Mouse (Mus musculus) right cerebral cortex, postnatal 10 days (tissue): Measurements from ENCODE around the gene Wnt5a.

Experiments used
- DNase-seq, 2 experiments: peaks; one replicate each; pipeline ENCODE4 v3.0.0; 2021; ENCODE audit warnings: low spot score in 2 of 2

Wnt5a gene

DNA sequence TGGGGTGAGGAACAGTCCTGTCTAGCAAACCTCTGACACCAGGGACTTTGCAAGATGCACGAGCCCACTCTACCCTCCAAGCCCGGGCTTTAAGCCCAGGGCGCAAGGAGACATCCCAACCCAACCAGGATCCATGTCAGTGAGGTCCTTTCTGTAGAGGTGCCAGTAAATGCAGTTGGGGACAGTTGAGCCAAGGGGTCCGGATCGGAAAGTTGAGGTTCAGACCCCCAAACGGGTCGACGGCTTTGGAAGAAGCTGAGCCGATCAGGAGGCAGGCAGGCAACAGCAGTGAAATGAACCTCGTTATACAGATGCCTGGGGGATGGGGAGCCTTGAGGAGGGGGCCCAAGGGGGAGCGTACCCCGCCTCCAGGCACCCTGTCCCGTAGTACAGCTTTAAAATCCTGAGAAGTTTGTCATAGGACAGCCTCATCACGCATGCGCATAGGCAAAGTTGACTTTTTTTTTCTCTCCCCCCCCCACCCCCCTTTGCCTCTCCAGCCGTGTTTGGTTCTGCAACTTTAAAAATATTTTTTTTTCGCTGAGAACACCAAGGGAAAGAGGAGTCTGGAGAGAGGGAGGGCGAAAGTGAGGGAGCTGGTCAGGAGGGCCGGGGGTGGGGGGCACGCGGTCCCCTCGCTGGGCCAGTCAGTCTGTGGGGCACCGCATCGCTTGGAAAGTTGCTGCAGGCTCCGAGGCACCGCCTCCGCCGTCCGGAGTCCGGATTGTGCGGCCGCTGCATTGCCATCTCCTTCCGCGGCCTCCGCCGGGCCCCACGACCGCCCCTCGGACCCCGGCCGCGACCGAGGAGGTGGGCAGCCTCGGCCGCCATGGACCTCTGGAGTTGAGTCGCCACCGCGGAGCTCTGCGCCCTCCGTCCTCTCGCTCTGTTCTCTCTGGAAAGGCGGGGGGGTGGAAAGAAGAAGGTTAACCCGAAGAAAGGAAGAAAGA, at the start of gene Wnt5a:
Gene Wnt5a, plus strand, starts transcription at position 650 of the 950 bp plus-strand sequence.
- peak; percentile 35 to 46 for DNase-seq

DNA sequence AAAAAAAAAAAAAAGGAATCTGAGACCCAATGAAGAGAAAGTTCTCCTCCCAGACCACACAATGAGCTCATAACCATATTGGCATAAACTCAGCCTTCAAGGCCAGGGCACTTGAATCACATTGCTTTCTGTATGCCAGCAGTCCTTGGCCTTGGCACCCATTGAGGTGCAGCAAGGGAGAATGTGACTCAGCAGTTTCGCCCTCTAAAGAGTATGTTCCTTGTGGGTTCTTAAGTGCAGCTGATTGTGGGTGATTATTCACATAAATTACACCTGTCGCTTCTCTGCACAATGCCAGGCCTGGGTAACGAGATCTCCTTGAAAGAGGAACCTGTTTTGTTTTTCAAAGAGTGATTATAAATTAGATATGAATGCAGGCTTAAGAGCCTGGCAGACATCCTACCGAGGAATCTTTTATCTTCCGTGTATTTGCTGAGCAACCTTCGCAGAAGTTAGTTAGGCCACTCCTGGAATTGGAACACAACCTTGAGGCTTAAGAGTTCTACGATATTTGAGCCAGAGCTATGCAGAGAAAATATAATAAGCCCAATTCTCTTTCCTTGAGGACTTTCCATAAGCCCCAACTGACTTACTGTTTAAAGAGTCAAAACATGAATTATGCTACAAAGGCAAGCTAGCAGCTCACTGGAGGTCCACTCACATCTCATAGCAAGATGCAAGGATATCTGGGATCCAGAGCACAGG, 48.0 kb upstream of the Wnt5a start:
- DNase-seq, result no peak

DNA sequence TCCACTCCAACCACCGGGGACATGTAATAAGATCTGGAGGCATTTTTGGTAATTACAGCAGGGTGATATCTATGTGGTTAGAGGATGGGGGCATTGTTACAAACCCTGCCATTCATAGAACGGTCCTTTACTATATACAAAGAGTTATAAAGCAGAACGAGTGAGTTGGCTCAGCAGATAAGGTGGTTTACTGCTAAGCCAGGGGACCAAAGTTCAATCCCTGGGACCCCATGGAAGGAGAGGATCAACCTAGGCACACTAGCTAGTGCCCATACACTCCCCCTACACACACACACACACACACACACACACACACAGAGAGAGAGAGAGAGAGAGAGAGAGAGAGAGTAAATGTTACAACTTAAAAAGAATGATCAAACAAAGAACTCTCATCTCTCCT, 47.1 kb upstream of the Wnt5a start:
- no peak for DNase-seq

DNA sequence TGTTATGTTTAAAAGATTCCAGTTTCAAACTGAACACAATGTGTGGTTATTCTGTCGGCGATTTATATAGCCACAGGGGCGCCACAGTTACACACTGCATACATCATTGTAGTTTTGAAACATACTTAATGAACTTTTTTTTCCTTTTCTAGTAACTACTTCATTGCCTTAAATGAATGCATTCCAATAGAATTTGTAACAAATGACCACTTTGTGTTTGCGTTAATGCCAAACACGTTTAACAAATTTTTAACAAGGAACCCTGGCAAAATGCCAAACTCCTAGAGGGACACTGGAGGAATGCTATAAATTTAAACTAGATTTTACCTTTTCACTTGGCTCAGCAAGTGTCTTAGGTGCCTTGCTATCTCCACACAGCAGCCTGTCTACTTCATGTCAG, 36.6 kb upstream of the Wnt5a start:
- no peak for DNase-seq

DNA sequence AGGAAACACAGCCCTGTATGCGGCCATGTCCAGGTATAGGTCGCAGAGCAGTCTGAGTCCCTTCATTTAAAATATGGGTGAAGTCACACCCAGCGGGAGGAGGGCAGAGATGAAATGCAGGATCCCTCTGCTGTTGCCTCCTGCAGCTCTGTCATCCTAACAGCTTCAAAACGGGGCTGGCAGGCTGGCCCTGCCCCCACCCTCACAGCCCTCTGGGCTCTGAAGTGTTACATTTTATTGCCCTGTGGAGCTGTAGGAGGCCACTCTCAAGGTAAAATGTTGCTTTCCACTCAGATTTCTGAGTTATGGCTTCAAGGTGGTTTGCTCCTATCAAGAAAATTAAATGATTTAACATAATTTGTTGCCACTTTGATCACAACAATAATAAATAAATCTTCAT, 34.9 kb upstream of the Wnt5a start:
- DNase-seq, result no peak

DNA sequence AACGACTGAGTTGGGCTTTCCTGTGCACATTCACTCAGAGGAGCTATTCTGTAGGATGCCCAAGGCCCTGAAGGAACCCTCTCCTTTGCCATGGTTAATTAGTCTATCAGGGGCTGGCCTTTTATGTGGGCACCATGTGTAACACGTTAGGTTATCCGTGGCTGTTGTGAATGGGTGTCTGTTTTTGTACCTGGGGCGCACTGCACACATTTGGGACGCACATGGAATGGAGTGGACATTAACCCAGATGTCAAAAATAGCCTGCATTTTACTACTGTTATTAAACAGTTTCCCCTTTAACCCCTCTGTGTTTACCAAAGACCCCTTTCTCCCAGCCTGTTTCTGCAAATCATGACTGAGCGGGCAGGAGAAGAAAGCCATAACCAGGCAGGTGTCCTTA, 34.3 kb upstream of the Wnt5a start:
- DNase-seq, result no peak

DNA sequence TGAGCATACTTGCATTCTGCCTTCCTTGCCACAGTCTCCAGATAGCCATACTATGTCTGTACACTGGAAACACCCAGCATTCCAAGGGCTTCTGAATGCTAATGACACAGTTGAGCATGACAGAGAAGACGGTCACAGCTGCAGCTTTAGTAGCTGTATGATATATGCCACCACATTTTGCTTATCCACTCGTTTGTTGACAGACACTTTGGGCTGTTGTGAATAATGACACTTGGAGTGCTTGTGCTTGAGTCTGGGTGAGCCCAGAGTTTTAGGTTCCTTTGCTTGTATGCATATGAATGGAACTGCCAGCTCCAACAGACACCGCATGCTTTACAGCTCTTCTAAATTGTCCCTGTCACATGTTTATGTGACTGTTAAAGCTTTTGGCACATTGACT, 29.5 kb upstream of the Wnt5a start:
- no peak for DNase-seq

DNA sequence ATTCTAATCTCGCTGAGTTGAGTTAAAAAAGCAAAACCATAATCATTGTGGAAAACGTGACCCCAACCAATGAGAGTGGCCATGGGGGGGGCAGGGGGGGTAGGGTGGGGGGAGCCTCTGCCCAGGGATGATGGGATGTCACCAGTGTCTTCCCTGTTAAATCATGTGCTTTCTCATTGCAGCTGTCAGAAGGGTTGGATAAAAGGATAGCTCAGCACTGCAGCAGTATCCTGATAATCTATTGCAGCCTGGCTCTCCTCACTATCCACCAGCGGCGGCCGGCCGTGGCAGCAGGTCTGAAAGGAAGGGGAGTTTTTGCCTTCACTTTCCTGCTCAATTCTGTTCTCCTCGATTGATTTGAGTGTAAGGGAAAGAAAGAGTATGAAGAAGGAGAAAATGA, 29.1 kb upstream of the Wnt5a start:
- DNase-seq, result no peak

DNA sequence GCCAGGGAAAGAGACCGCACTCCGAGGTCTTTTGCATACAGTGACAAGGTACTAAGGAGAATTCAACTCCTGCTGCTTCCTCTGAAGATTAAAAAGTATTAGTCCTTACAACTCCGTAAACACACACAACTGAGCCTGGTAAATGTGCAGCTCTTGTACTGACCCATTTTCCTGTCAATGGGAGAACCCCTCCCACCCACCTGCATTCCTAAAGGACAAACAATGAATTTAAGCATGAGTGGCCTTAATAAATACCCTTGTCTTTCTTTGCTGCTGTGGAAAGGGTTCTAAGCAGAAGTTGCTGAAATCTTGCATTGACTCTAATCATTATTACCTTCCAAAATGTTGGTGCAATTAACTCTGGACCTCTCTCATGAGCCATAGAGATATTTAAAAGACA, 27.8 kb upstream of the Wnt5a start:
- no peak for DNase-seq

DNA sequence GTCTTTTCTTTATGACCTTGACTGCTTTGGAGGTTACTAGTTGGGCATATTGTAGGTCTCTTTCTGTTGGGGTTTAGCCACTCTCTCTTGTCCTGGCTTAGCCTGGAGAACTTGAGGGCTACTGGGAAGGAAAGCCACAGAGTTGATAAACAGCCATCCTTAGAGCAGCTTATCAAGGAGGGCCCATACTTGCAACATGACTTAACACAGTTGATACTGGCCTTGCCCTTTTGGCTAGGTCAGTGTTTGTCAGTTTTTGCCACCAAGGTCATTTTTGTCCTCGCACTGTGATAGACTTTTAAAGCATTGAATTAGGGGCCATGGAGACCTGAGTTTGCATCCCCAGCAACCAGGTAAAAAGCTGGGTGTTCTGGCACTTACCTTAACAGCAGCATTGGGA, 23.7 kb upstream of the Wnt5a start:
- no peak for DNase-seq

DNA sequence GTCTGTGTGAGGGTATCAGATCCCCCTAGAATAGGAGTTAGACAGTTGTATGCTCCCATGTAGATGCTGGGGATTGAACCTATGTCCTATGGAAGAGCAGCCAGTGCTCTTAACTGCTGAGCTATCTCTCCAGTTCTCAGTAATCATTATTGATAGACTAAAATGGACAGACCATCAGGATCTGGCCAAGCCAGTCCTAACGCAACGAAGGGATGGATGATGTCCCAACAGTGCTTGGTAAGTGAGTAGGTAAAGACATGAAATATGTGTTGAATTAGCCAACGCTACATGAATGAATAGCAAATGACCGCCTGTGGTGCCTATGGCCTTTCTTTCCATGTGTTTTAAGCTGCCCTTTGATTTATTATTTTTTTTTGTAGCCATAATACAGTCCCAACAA, 10.7 kb upstream of the Wnt5a start:
- no peak for DNase-seq

DNA sequence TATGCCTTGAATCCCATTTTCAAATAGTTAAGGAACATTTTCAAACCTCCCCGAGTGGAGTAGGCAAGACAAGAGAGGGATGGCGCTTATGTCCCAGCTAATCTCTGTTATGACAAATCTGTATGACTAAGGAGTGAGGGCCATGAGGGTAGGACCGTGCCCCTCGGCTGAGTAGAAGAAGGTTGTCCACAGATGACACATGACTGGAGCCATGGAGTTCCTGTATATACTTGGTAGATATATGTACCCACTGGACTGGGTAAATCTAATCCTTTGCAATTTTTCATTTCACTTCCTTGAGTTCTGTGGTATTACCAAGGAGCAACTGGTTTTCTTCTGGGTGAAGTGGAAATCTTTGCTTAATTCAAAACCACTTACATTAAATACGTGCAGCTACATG, 10.3 kb upstream of the Wnt5a start:
- no peak for DNase-seq

DNA sequence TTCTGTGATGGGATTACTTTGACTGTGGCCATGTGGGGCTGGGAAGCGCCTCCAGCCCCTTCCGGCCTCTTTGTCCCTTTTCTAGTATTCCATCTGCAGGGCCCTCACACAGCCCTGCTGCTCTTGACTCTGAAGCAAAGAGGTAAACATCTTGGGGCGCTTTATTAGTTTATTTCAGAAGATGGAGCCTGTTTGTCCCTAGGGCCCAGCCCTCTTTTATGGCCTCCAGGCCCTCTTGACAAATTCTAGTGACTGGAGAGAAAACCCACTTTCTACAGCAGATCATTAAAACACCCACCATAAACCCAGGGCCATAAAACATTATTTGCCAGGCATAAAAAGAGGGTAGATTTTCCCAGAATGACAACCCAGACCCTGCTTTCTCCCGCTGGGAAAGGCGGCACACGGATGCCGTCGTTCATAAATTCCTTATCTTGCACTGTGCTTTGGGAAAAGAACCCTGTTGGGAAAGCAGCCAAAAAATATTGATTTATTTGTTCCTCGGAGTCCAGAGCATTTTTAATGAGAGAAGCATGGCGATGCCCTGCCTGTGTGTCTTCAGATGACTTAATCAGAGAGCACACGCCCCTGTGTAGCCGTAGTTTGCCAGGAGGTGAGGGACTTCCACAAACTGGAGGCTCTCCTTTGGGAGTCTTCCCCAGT, 3.2 kb upstream of the Wnt5a start:
- no peak for DNase-seq

DNA sequence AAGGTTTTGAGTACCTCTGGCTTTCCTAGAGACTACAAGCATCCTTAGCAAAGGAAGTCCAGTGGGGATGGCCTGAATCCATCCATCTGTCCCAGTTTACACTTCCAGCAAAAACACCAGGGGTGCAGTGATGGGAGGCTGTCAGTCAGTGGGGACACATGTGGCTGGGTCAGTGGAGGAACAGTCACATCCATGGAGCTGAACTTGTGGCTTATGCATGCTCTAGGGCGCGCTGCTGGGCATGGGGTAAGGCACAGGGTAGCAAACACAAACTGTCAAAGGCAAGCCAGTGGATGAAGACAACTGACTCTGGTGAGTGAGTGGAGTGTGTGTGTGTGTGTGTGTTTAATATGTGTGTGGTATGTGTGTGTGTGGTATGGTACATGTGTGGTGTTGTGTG, 1.3 kb upstream of the Wnt5a start:
- DNase-seq, result no peak

DNA sequence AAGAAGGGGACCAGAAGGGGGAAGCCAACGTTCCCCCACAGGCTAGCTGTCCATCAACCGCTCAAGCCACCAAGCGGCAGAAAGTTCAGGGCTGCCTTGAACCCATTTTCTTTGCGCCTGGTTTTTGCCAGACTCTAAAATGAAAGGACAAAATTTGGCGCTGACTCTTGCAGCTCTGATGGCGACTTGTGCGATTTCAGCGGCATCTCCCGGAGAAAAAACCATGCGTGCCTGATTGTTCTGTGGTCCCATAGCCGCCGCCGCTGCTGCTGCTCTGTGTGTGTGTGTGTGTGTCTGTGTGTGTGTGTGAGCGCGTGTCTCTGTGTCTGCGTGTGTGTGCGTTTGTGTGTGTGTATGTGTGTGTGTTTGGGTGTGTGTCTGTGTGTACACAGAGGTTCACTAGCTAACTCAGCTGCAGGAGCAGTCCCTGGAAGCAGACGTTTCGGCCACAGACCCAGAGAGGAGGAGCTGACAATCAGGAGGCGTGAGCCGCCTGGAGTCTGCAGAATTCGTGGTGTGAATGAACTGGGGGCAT, 568 bp downstream of the Wnt5a start:
- peak; percentile 50 to 59 for DNase-seq

DNA sequence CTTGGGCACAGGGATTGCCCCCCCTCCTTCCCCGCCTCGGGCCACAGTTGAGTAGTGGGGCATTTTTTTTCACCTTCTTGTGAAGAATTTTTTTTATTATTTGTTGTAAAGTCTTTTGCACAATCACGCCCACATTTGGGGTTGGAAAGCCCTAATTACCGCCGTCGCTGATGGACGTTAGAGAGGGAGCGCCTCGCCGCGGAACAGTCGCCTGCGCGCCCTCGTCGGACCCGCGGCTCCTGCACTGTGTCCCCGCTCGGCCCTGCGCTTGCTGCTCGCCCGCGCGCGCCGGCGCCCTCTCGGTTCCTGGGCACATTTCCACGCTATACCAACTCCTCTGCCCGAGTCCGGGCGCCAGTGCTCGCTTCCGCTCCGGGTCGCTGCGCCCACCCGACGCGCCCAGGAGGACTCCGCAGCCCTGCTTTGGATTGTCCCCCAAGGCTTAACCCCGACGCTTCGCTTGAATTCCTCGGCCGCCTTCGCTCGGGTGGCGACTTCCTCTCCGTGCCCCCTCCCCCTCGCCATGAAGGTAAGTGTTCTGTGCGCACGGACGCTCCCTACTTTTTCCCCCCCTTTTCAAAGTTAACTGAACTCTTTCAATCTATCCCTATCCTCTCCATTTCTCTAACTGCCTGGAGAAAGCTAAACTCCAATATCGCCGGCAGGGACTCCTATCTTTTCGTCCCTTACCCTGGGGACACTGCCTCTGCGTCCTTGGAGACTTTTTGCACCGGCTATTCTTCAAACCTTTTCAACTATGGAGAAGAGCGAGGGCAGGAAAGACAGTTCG, 1.2 kb downstream of the Wnt5a start:
- peak; percentile 35 to 39 for DNase-seq

DNA sequence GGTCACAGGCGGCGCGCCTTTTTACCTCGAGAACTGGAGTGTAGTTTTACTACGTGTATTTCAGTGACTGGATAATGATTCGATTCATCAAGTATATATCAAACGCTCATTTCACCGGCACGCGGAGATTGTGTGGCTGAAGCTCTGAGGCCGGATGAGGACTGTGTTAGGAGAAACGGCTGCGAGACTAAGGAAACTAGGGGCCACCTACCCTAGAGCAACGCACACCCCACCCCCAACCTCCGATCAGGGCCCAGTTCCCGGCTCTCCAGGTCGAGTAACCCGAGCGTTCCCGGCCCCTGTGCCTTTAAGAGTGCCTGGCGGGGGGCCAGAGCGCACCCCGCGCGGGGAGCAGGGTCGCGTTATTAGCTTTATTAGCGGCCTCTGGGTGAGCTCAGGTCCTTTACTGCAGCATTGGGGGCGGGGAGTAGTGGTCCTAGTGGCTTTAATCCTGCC, 1.9 kb downstream of the Wnt5a start:
- DNase-seq, result peak; percentile 36 to 46

DNA sequence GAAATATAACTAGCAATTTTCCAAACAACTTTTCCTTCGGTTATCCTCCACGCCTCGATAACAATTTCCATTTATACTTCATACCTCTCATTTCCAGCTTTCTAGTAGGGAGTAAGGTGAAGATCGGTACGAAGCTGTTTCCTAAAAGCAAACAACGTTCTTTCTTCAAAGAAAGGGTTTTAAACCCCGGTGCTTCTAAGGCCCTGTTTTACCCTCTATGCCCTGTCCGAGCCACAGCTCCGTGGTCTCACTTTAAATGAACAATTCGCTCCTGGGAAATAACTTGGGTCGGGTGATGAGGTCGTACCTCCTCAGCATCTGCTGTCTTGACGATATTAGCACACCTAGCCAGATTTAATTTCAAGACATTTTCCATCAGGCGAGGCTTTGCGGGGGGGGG, 2.5 kb downstream of the Wnt5a start:
- no peak for DNase-seq

DNA sequence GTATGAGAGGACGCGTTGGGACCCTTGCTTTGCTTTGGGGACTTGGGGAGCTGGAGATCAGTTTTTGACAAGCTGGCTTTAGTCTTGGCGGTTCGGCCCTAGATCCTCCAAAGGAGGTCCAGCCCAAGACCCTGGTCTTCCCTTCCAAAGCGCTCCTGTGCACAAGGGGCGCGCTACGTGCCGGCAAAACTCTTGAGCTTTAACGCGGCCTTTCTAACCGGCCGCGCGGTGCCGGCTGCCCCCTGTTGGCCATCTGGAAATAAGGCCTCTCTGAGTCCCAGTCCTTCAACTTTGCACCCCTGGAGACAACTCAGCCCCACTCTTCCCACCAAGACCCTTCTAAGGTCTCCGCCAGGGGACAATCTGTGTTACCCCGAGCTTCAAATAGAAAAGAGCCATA, 2.9 kb downstream of the Wnt5a start:
- DNase-seq, result peak; percentile 65 to 80

DNA sequence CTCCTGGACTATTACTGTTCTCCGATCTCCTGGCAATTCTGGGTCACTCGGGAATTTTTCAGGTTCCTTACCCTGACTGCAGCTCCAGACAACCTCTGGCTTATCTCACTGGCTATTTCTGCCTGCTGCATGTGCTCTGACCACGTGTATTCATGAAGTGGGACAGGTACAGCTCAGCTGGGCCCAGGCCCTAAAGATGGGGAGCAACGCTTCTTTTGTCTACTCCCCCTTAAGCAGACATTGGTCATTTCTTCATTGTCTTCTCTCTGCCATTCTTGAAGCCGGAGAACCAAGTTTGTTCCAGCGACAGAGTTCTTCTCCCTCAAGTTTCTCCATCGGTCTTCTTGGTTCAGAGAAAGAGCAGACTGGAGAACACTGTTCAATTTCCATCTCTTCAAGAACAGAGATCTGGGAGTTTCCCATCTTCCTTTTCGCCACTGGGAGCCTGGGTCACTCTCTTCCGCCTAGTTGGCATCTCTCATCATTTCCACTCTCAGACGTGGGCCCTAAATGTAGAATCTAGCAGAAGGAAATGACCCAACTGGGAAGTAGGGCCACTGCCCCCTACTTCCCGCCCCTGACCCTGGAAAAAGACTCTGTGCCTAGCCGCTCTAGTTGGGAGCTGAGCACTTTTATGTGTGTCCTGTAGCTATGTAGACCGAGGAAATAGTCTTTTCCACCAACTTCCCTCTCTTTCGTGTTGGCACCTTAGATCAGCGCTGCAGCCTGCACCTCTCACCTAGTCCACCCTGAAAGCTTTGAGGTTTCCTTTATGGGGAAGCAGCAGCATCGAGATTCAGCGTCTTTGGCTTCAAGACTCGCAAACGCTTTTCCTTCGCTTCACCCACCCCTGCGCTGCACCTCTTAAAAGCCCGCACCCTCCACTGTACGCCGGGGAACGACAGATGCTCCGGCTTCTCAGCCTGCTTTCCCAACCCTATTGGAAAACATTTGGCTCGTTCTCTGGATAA, 4.0 kb downstream of the Wnt5a start:
- no peak for DNase-seq
